Mouse (Mus musculus) CH12.LX (cell line): ENCODE data around the gene Map6. TPM values are rescaled to one million over a fixed set of nuclear protein-coding genes. Genes with fewer than 3 reads are reported as not detected.

Experiments
- DNase-seq: peaks from one replicate; pipeline ENCODE4 v3.0.0-alpha.2; 2013; ENCODE audit errors: extremely low read depth
- H3K27ac ChIP-seq: 2 replicates; pipeline ENCODE4 v1.5.1; 2012; ENCODE audit warnings: low read depth, mild to moderate bottlenecking, control low read depth, moderate library complexity; ENCODE audit not compliant: insufficient read depth
- H3K27me3 ChIP-seq: replicated peaks from 2 replicates; pipeline ENCODE3; 2012; ENCODE audit warnings: inconsistent platforms
- H3K36me3 ChIP-seq, 2 experiments: replicated peaks in 1 of 2; 2 replicates each; pipeline versions ENCODE3 to v1.6.1; 2012; ENCODE audit warnings: inconsistent platforms in 1 of 2, low read length in 1 of 2, mild to moderate bottlenecking in 1 of 2, mixed read lengths in 1 of 2, moderate library complexity in 1 of 2; ENCODE audit not compliant: control insufficient read depth in 1 of 2, insufficient read depth in 1 of 2
- H3K4me1 ChIP-seq, 2 experiments: 2 replicates each; pipeline ENCODE4 v1.6.1; 2012; ENCODE audit warnings: inconsistent platforms in 1 of 2, moderate library complexity in 1 of 2; ENCODE audit not compliant: insufficient read depth in 2 of 2, control insufficient read depth in 1 of 2
- H3K4me2 ChIP-seq: 2 replicates; pipeline ENCODE4 v1.6.1; 2012; ENCODE audit warnings: low read depth, mild to moderate bottlenecking, control low read depth; ENCODE audit not compliant: poor library complexity, insufficient read depth, severe bottlenecking
- H3K4me3 ChIP-seq, 3 experiments: fragments of 150-350 bp in 1 of 3; sonication (generic) in 1 of 3; replicated peaks in 1 of 3; 2 replicates each; pipeline versions ENCODE3 to v1.5.1; 2011 to 2012; ENCODE audit warnings: low read depth in 2 of 3, low read length in 2 of 3, mild to moderate bottlenecking in 2 of 3, moderate library complexity in 2 of 3, control low read depth in 1 of 3, improper control_type of control experiment in 1 of 3, inconsistent platforms in 1 of 3, mixed read lengths in 1 of 3; ENCODE audit not compliant: poor library complexity in 1 of 3
- H3K79me2 ChIP-seq: replicated peaks from 2 replicates; pipeline ENCODE4 v1.6.1; 2012; ENCODE audit warnings: mild to moderate bottlenecking, moderate library complexity; ENCODE audit not compliant: control insufficient read depth, poor library complexity, insufficient read depth, severe bottlenecking; ENCODE audit errors: extremely low read depth
- H3K9ac ChIP-seq: 2 replicates; pipeline ENCODE4 v1.6.1; 2012; ENCODE audit warnings: low read depth, mild to moderate bottlenecking, control low read depth, moderate library complexity; ENCODE audit not compliant: insufficient read depth
- H3K9me3 ChIP-seq: replicated peaks from 2 replicates; pipeline ENCODE3; 2012; ENCODE audit warnings: low read length, inconsistent platforms, mixed read lengths
- CHD2 ChIP-seq: IDR thresholded peaks from 2 replicates; pipeline ENCODE4 v1.6.1; 2011; ENCODE audit warnings: low read length, improper control_type of control experiment
- E2F4 ChIP-seq: IDR thresholded peaks from 2 replicates; pipeline ENCODE4 v1.6.1; 2011; ENCODE audit warnings: low read depth, low read length, improper control_type of control experiment; ENCODE audit not compliant: insufficient replicate concordance
- ELF1 ChIP-seq: IDR thresholded peaks from 2 replicates; pipeline ENCODE4 v1.6.1; 2014; ENCODE audit warnings: low read depth, mild to moderate bottlenecking, inconsistent platforms, low read length, improper control_type of control experiment
- ETS1 ChIP-seq: conservative IDR thresholded peaks from 2 replicates; pipeline ENCODE4 v1.6.1; 2012; ENCODE audit warnings: low read depth, mild to moderate bottlenecking, inconsistent platforms, low read length, improper control_type of control experiment, moderate library complexity
- HCFC1 ChIP-seq: IDR thresholded peaks from 2 replicates; pipeline ENCODE4 v1.6.1; 2012; ENCODE audit warnings: low read depth, mild to moderate bottlenecking, inconsistent platforms, low read length, improper control_type of control experiment
- JUND ChIP-seq: conservative IDR thresholded peaks from 2 replicates; pipeline ENCODE4 v1.6.1; 2011; ENCODE audit warnings: low read depth, low read length, improper control_type of control experiment
- KAT2A ChIP-seq: IDR thresholded peaks from 2 replicates; pipeline ENCODE4 v1.6.1; 2012; ENCODE audit warnings: low read length, improper control_type of control experiment, inconsistent platforms; ENCODE audit not compliant: insufficient replicate concordance
- MAX ChIP-seq: IDR thresholded peaks from 2 replicates; pipeline ENCODE4 v1.6.1; 2011; ENCODE audit warnings: low read length, improper control_type of control experiment
- MAZ ChIP-seq: IDR thresholded peaks from 2 replicates; pipeline ENCODE4 v1.6.1; 2012; ENCODE audit warnings: low read depth, mild to moderate bottlenecking, inconsistent platforms, low read length, improper control_type of control experiment, moderate library complexity
- MXI1 ChIP-seq: IDR thresholded peaks from 2 replicates; pipeline ENCODE4 v1.6.1; 2011; ENCODE audit warnings: mild to moderate bottlenecking, low read depth, low read length, improper control_type of control experiment
- MYC ChIP-seq: IDR thresholded peaks from 2 replicates; pipeline ENCODE4 v1.6.1; 2011; ENCODE audit warnings: low read depth, mild to moderate bottlenecking, improper control_type of control experiment, low read length
- NRF1 ChIP-seq: IDR thresholded peaks from 2 replicates; pipeline ENCODE4 v1.6.1; 2014; ENCODE audit warnings: low read depth, mild to moderate bottlenecking, inconsistent platforms, low read length, improper control_type of control experiment, moderate library complexity
- POLR2A ChIP-seq: IDR thresholded peaks from 2 replicates; pipeline ENCODE4 v1.6.1; 2011; ENCODE audit warnings: low read depth, mild to moderate bottlenecking, improper control_type of control experiment, low read length
- POLR2AphosphoS2 ChIP-seq: IDR thresholded peaks from 2 replicates; pipeline ENCODE4 v1.6.1; 2011; ENCODE audit warnings: low read depth, low read length, improper control_type of control experiment
- RAD21 ChIP-seq: IDR thresholded peaks from 2 replicates; pipeline ENCODE4 v1.6.1; 2011; ENCODE audit warnings: low read depth, mild to moderate bottlenecking, low read length, improper control_type of control experiment, moderate library complexity
- SIN3A ChIP-seq: IDR thresholded peaks from 2 replicates; pipeline ENCODE4 v1.6.1; 2012; ENCODE audit warnings: low read length, improper control_type of control experiment, inconsistent platforms
- TBP ChIP-seq: conservative IDR thresholded peaks from 2 replicates; pipeline ENCODE4 v1.6.1; 2011; ENCODE audit warnings: low read depth, low read length, improper control_type of control experiment
- USF1 ChIP-seq: IDR thresholded peaks from 2 replicates; pipeline ENCODE4 v1.6.1; 2014; ENCODE audit warnings: low read depth, mild to moderate bottlenecking, inconsistent platforms, low read length, improper control_type of control experiment
- USF2 ChIP-seq: conservative IDR thresholded peaks from 2 replicates; pipeline ENCODE4 v1.6.1; 2011; ENCODE audit warnings: low read depth, low read length, improper control_type of control experiment
- ZC3H11A ChIP-seq: IDR thresholded peaks from 2 replicates; pipeline ENCODE4 v1.6.1; 2012; ENCODE audit warnings: low read depth, mild to moderate bottlenecking, inconsistent platforms, low read length, improper control_type of control experiment
- ZKSCAN1 ChIP-seq: IDR thresholded peaks from 2 replicates; pipeline ENCODE4 v1.6.1; 2012; ENCODE audit warnings: low read depth, inconsistent platforms, low read length, improper control_type of control experiment, borderline replicate concordance
- ZMIZ1 ChIP-seq: IDR thresholded peaks from 2 replicates; pipeline ENCODE4 v1.6.1; 2012; ENCODE audit warnings: low read depth, mild to moderate bottlenecking, inconsistent platforms, low read length, improper control_type of control experiment
- ZNF384 ChIP-seq: IDR thresholded peaks from 2 replicates; pipeline ENCODE4 v1.6.1; 2012; ENCODE audit warnings: low read depth, low read length, improper control_type of control experiment, inconsistent platforms
- dilution Hi-C: fragments of 300-500 bp; cut with MboI; formaldehyde crosslinking; loops from 2 replicates; pipeline ENCODE4 v1.14.3; 2020; ENCODE audit warnings: low sequenced_read_pairs; ENCODE audit not compliant: extremely low pct_unique_long_range_greater_than_20kb, extremely low pct_ligation_motif_present
- in situ Hi-C: fragments of 300-500 bp; cut with MboI; formaldehyde crosslinking; loops from 3 replicates; pipeline ENCODE4 v1.14.3; 2019; ENCODE audit warnings: low sequenced_read_pairs, low pct_ligation_motif_present, low pct_unique_long_range_greater_than_20kb, mixed read lengths
- polyA plus RNA-seq: library from polyadenylated mRNA; unstranded; fragments of >175 nt; gene quantifications from 2 replicates; pipeline ENCODE4 v1.2.1, GENCODE M21; 2012; ENCODE audit warnings: low read depth; ENCODE audit not compliant: insufficient read length
- total RNA-seq, 2 experiments: library from RNA; depleted of rRNA; stranded (reverse); fragments of 300-350 nt in 1 of 2; fragments of >200 nt in 1 of 2; gene quantifications; 2 replicates each; pipeline ENCODE4 v1.2.3; 2012 to 2014

Gene Map6
- total and polyA plus RNA-seq, 3 experiments, result 0.32 to 1.4 (median 1.1) TPM

GRCm38 (mm10) chr7:99316207-99316606, 49.0 kb downstream of the Map6 start:
- dilution Hi-C loops, result no loop called here
- no peak overlapping the region for H3K27ac ChIP-seq
- in situ Hi-C loops, result no loop called here
- no peak overlapping the region for H3K4me3 ChIP-seq
- H3K36me3 ChIP-seq, result no peaks in the 10 kb centered on the region
- H3K4me2 ChIP-seq, result no peak overlapping the region
- no peaks in the 10 kb centered on the region for H3K9me3 ChIP-seq
- no peaks in the 10 kb centered on the region for H3K79me2 ChIP-seq
- peaks cover 2% of the 10 kb centered on the region for H3K27me3 ChIP-seq
- TF ChIP-seq NRF1, result no peak
- TF ChIP-seq SIN3A, result no peak
- no peak for TF ChIP-seq E2F4
- TF ChIP-seq POLR2AphosphoS2, result no peak
- no peak for TF ChIP-seq RAD21
- no peak for TF ChIP-seq MYC
- no peak for TF ChIP-seq USF2
- no peak for TF ChIP-seq HCFC1
- TF ChIP-seq MAX, result no peak
- no peak for TF ChIP-seq MXI1
- TF ChIP-seq TBP, result no peak
- no peak for TF ChIP-seq ELF1
- no peak for TF ChIP-seq CHD2
- TF ChIP-seq, all 38 proteins: peak for 0
- DNase-seq, result no peak
- no peak overlapping the region for H3K9ac ChIP-seq
- H3K4me1 ChIP-seq, result peaks cover 8 to 29% of the 10 kb centered on the region in 2 experiments

GRCm38 (mm10) chr7:99317475-99317874, 50.2 kb downstream of the Map6 start:
- Histone ChIP-seq H3K9me3 (no peaks in the 10 kb centered on the region), H3K4me1 (peaks cover 6 to 23% of the 10 kb centered on the region in 2 experiments), H3K27me3 (peaks cover 3% of the 10 kb centered on the region), H3K27ac (no peak overlapping the region), H3K79me2 (no peaks in the 10 kb centered on the region), H3K4me3 (no peak overlapping the region), H3K9ac (no peak overlapping the region), H3K4me2 (peak overlapping the region; percentile 11; the same call in 1 of the 2 replicates), H3K36me3 (no peaks in the 10 kb centered on the region)
- TF ChIP-seq USF2 (no peak), RAD21 (no peak), USF1 (no peak), KAT2A (no peak), ZKSCAN1 (no peak), POLR2A (no peak), ELF1 (no peak), MAZ (no peak), JUND (no peak), ZC3H11A (no peak), MXI1 (no peak), ZNF384 (no peak), POLR2AphosphoS2 (no peak), ZMIZ1 (no peak), ETS1 (no peak)
- in situ Hi-C loops, result no loop called here
- dilution Hi-C loops, result no loop called here
- peak; percentile 25 for DNase-seq
